Mouse (Mus musculus): Measurements from ENCODE around the gene Hba-a1. TPM values are rescaled to one million over a fixed set of nuclear protein-coding genes. Genes with fewer than 3 reads are reported as not detected.

Hba-a1 gene
- polyA plus RNA-seq, 1 experiment from 2014 or later = 317 TPM

GRCm38 (mm10) chr11:32333235-32333634 lies 49.9 kb downstream of the Hba-a1 start:
- DNase-seq (ENCODE audit: low spot score) (no peak), ATAC-seq (ENCODE audit: low FRiP score, low TSS enrichment) (no peak)
- 76% methylated on average over 2 of the region's 2 CpGs for WGBS
- Histone ChIP-seq H3K9ac (ENCODE audit: low read length) (no peak overlapping the region), H3K4me3 (ENCODE audit: low read depth, low read length) (no peak overlapping the region), H3K36me3 (ENCODE audit: control insufficient read depth, insufficient read depth, low read length) (no peaks in the 10 kb centered on the region), H3K27me3 (ENCODE audit: control insufficient read depth, insufficient read depth, low read length) (no peaks in the 10 kb centered on the region), H3K4me1 (replicated peaks; ENCODE audit: control insufficient read depth, insufficient read depth) (no peaks in the 10 kb centered on the region), H3K9me3 (ENCODE audit: control insufficient read depth, low read length) (no peaks in the 10 kb centered on the region), H3K27ac (replicated peaks) (no peak overlapping the region), H3K4me2 (replicated peaks; ENCODE audit: low read depth) (no peak overlapping the region)
- TF ChIP-seq EP300 (optimal IDR thresholded peaks at IDR 0.05) (no peak), CTCF (IDR thresholded peaks at IDR 0.05; ENCODE audit: low read depth) (no peak)

Other genes starting within 250 kb of the Hba-a1 start
- gene Il9r, start 83.2 kb upstream of the Hba-a1 start, polyA plus RNA-seq (2015; fragmentation: Nextera tagmentation; extraction: Ambion mirVana) = 0.02 TPM in 1 of 2 replicates, not detected in the other
- 50.5 and 54.3 TPM in 2 replicates for gene Snrnp25, start 78.1 kb upstream of the Hba-a1 start, polyA plus RNA-seq (2015; fragmentation: Nextera tagmentation; extraction: Ambion mirVana)
- 35.8 and 38.5 TPM in 2 replicates for gene Rhbdf1, start 61.2 kb upstream of the Hba-a1 start, polyA plus RNA-seq (2015; fragmentation: Nextera tagmentation; extraction: Ambion mirVana)
- 19.9 and 22.1 TPM in 2 replicates for gene Mpg, start 57.0 kb upstream of the Hba-a1 start, polyA plus RNA-seq (2015; fragmentation: Nextera tagmentation; extraction: Ambion mirVana)
- gene Nprl3, start 15.8 kb upstream of the Hba-a1 start, polyA plus RNA-seq (2015; fragmentation: Nextera tagmentation; extraction: Ambion mirVana) = 28.0 and 28.2 TPM in 2 replicates
- gene Hba-x, start 7.1 kb upstream of the Hba-a1 start, polyA plus RNA-seq (2015; fragmentation: Nextera tagmentation; extraction: Ambion mirVana) = 0.18 TPM in 1 of 2 replicates, not detected in the other
- gene Hbq1b, start 3.5 kb downstream of the Hba-a1 start, polyA plus RNA-seq (2015; fragmentation: Nextera tagmentation; extraction: Ambion mirVana) = 0.18 TPM in 1 of 2 replicates, not detected in the other
- gene Hba-a2, start 13.0 kb downstream of the Hba-a1 start, polyA plus RNA-seq (2015; fragmentation: Nextera tagmentation; extraction: Ambion mirVana) = 728 and 926 TPM in 2 replicates
- gene Hbq1a, start 16.6 kb downstream of the Hba-a1 start, polyA plus RNA-seq (2015; fragmentation: Nextera tagmentation; extraction: Ambion mirVana) = not detected in 2 replicates
- gene Sh3pxd2b, start 64.3 kb downstream of the Hba-a1 start, polyA plus RNA-seq (2015; fragmentation: Nextera tagmentation; extraction: Ambion mirVana) = 4.8 and 5.0 TPM in 2 replicates
- 16.7 and 18.6 TPM in 2 replicates for gene Ubtd2, start 171.9 kb downstream of the Hba-a1 start, polyA plus RNA-seq (2015; fragmentation: Nextera tagmentation; extraction: Ambion mirVana)
- 0.16 and 0.52 TPM in 2 replicates for gene Efcab9, start 248.6 kb downstream of the Hba-a1 start, polyA plus RNA-seq (2015; fragmentation: Nextera tagmentation; extraction: Ambion mirVana)
- 1.1 and 1.6 TPM in 2 replicates for gene Stk10, start 249.8 kb downstream of the Hba-a1 start, polyA plus RNA-seq (2015; fragmentation: Nextera tagmentation; extraction: Ambion mirVana)

Measured in stomach, postnatal 0 days (tissue).